8 mouse cellular contexts compared by ENCODE assay signal in genomic region chr7:110804266-110804665, GRCm38 (mm10). TPM values are rescaled to one million over a fixed set of nuclear protein-coding genes. Genes with fewer than 3 reads are reported as not detected.
A peak's percentile ranks its signal among the peaks of the same experiment; 100 is the strongest.
DNase-seq lines count a peak whose midpoint lies in the region; ATAC-seq lines count a peak whose summit lies in the region.
"Had no signal": no experiment of that assay in that cellular context is flagged by ENCODE, and none has a peak within 500 bp of the region (broad histone marks: within the 10 kb centered on the region; RNA-seq: fewer than 3 reads in every experiment).

No protein-coding gene starts in this region.

- H3K27ac ChIP-seq in heart, embryonic 12.5 days (ENCODE audit: poor library complexity, severe bottlenecking), result no peak overlapping the region

- no peaks in the 10 kb centered on the region for H3K9me3 ChIP-seq in heart, embryonic 12.5 days (replicated peaks)

- H3K36me3 ChIP-seq in heart, embryonic 12.5 days, result peaks cover 7% of the 10 kb centered on the region

- no peak overlapping the region for H3K4me2 ChIP-seq in heart, embryonic 12.5 days

- intact Hi-C loops in heart, postnatal 10 days (cut with DNase I), result loop anchor here (5.0 kb wide), 2 partner anchors 157 to 517 kb away; no protein-coding TSS in a partner anchor
- intact Hi-C loops in left cerebral cortex, postnatal 4 days (cut with DNase I), result loop anchor here (10.0 kb wide), 1 partner anchor 149 kb away; no protein-coding TSS in a partner anchor

- no peak overlapping the region for H3K9ac ChIP-seq in heart, embryonic 12.5 days

- H3K4me3 ChIP-seq in heart, embryonic 12.5 days, result no peak overlapping the region

- WGBS in heart, embryonic 12.5 days, result 64% methylated on average over 3 of the region's 3 CpGs

- no peak for ATAC-seq in heart, embryonic 12.5 days (ENCODE audit: insufficient number of reproducible peaks, low FRiP score)
- ATAC-seq: intestine, postnatal 0 days had no signal

- peaks cover 5% of the 10 kb centered on the region for H3K4me1 ChIP-seq in heart, embryonic 12.5 days (replicated peaks)

- peak; percentile 57 to 69 for DNase-seq in heart, postnatal 10 days
- peak; percentile 68 for DNase-seq in 416B (ENCODE audit: low read depth)
- DNase-seq in adrenal gland, postnatal 36 days, result peak; percentile 65 to 70
- peak; percentile 55 for DNase-seq in left cerebral cortex, postnatal 4 days
- DNase-seq in thymus, postnatal 4 days, result no peak
- no peak for DNase-seq in ovary, postnatal 10 days (ENCODE audit: low spot score)

- no peaks in the 10 kb centered on the region for H3K27me3 ChIP-seq in heart, embryonic 12.5 days (replicated peaks)

RNA-seq across cellular contexts. Expression of gene Ampd3, which starts 36.3 kb away (rescaled TPM):
- total RNA-seq in heart, postnatal 10 days (2021), result 10 to 100 TPM; 37.7 to 39.2 TPM
- 8.2 and 9.4 TPM in 2 replicates for polyA plus RNA-seq in heart, embryonic 12.5 days (2016; fragmentation: Nextera tagmentation; extraction: Ambion mirVana)
- total RNA-seq in adrenal gland, postnatal 36 days (2021), result 10 to 100 TPM; 13.9 to 14.7 TPM
- 10 to 100 TPM; 18.5 to 19.5 TPM for total RNA-seq in left cerebral cortex, postnatal 4 days (2021)

RNA-seq across cellular contexts. Expression of gene Rnf141, which starts 40.0 kb away (rescaled TPM):
- total RNA-seq in heart, postnatal 10 days (2021), result 10 to 100 TPM; 50.4 to 51.2 TPM
- 35.5 and 37.9 TPM in 2 replicates for polyA plus RNA-seq in heart, embryonic 12.5 days (2016; fragmentation: Nextera tagmentation; extraction: Ambion mirVana)
- 10 to 100 TPM; 46.8 to 76.2 TPM for total RNA-seq in adrenal gland, postnatal 36 days (2021)
- 10 to 100 TPM; 85.2 to 93.9 TPM for total RNA-seq in left cerebral cortex, postnatal 4 days (2021)

RNA-seq across cellular contexts. Expression of gene Lyve1, which starts 58.8 kb away (rescaled TPM):
- total RNA-seq in heart, postnatal 10 days (2021), result 10 to 100 TPM in 1 of 2 experiments, 1 to 10 TPM in 1; 9.6 to 18.9 TPM
- 3.2 and 3.6 TPM in 2 replicates for polyA plus RNA-seq in heart, embryonic 12.5 days (2016; fragmentation: Nextera tagmentation; extraction: Ambion mirVana)
- 10 to 100 TPM in 1 of 2 experiments, 1 to 10 TPM in 1; 7.2 to 15.7 TPM for total RNA-seq in adrenal gland, postnatal 36 days (2021)
- total RNA-seq in left cerebral cortex, postnatal 4 days (2021), result 1 to 10 TPM; 4.0 to 5.1 TPM

Comparison
In these comparisons a context has a peak if more than half of its experiments do, and no peak if none do; other contexts are left out.
1. DNase-seq: peak in heart, postnatal 10 days (2 of 2), 416B (single experiment), adrenal gland, postnatal 36 days (2 of 2) and left cerebral cortex, postnatal 4 days (single experiment); none in thymus, postnatal 4 days (single experiment) and ovary, postnatal 10 days (single experiment).